Comparison of ENCODE assay signal across 19 mouse cellular contexts in genomic region chr2:49671753-49672500, GRCm38 (mm10). TPM values are rescaled to one million over a fixed set of nuclear protein-coding genes. Genes with fewer than 3 reads are reported as not detected.
DNase-seq lines count a peak whose midpoint lies in the region; ATAC-seq and TF ChIP-seq lines count a peak whose summit lies in the region.
"Had no signal": no experiment of that assay in that cellular context is flagged by ENCODE, and none has a peak within 500 bp of the region (broad histone marks: within the 10 kb centered on the region; RNA-seq: fewer than 3 reads in every experiment).

No protein-coding gene starts in this region.

- no peak overlapping the region for H3K4me2 ChIP-seq in forebrain, postnatal 0 days (ENCODE audit: low read depth)
- no peak overlapping the region for H3K4me2 ChIP-seq in neural tube, embryonic 13.5 days
- H3K4me2 ChIP-seq: embryonic facial prominence, embryonic 15.5 days; heart, embryonic 13.5 days; liver, embryonic 13.5 days; stomach, embryonic 15.5 days had no signal

- no peaks in the 10 kb centered on the region for H3K36me3 ChIP-seq in forebrain, postnatal 0 days (ENCODE audit: insufficient read depth)
- peaks cover 3% of the 10 kb centered on the region for H3K36me3 ChIP-seq in limb, embryonic 10.5 days
- no peaks in the 10 kb centered on the region for H3K36me3 ChIP-seq in neural tube, embryonic 13.5 days
- H3K36me3 ChIP-seq: embryonic facial prominence, embryonic 15.5 days; heart, embryonic 13.5 days; liver, embryonic 13.5 days; stomach, embryonic 15.5 days had no signal

- DNase-seq in layer of hippocampus, adult 2 months (ENCODE audit: low spot score in 2 of 2) = no peak
- DNase-seq in layer of hippocampus, adult 9-10 months (ENCODE audit: low spot score) = no peak
- DNase-seq in forebrain, postnatal 0 days = no peak
- no peak for DNase-seq in limb, embryonic 10.5 days (ENCODE audit: low spot score)
- no peak for DNase-seq in adipocyte (ENCODE audit: low spot score)
- no peak for DNase-seq in thymus, postnatal 10 days (ENCODE audit: low spot score in 2 of 2)
- DNase-seq in embryo, embryonic 9.5 days (ENCODE audit: extremely low spot score) = no peak
- DNase-seq: adrenal gland, postnatal 36 days; heart, postnatal 4 days; kidney, adult 8-10 months; kidney, postnatal 4 days; layer of hippocampus, postnatal 36 days; liver, embryonic 13.5 days had no signal

- peaks cover 23% of the 10 kb centered on the region for H3K4me1 ChIP-seq in forebrain, postnatal 0 days (ENCODE audit: insufficient read depth)
- peaks cover 37% of the 10 kb centered on the region for H3K4me1 ChIP-seq in limb, embryonic 10.5 days
- H3K4me1 ChIP-seq in neural tube, embryonic 13.5 days (replicated peaks) = peaks cover 72% of the 10 kb centered on the region
- H3K4me1 ChIP-seq: heart, embryonic 13.5 days; liver, embryonic 13.5 days; megakaryocyte, embryonic 14.5 days; stomach, embryonic 15.5 days had no signal

- H3K27me3 ChIP-seq in forebrain, postnatal 0 days (ENCODE audit: insufficient read depth, low read length) = no peaks in the 10 kb centered on the region
- no peaks in the 10 kb centered on the region for H3K27me3 ChIP-seq in limb, embryonic 10.5 days (ENCODE audit: low read depth, poor library complexity, severe bottlenecking)
- H3K27me3 ChIP-seq in neural tube, embryonic 13.5 days = no peaks in the 10 kb centered on the region
- H3K27me3 ChIP-seq: embryonic facial prominence, embryonic 15.5 days; heart, embryonic 13.5 days; liver, embryonic 13.5 days; megakaryocyte, embryonic 14.5 days; stomach, embryonic 15.5 days had no signal

- no peak for TF ChIP-seq CTCF in layer of hippocampus, adult 2 months (conservative IDR thresholded peaks at IDR 0.05)
- TF ChIP-seq CTCF in forebrain, postnatal 0 days (IDR thresholded peaks at IDR 0.05; ENCODE audit: low read depth) = no peak

- WGBS in forebrain, postnatal 0 days = 37% methylated on average over 12 of the region's 12 CpGs
- WGBS in limb, embryonic 10.5 days = 45% methylated on average over 12 of the region's 12 CpGs
- 44% methylated on average over 12 of the region's 12 CpGs for WGBS in neural tube, embryonic 13.5 days

- no peaks in the 10 kb centered on the region for H3K9me3 ChIP-seq in forebrain, postnatal 0 days (ENCODE audit: low read length)
- no peaks in the 10 kb centered on the region for H3K9me3 ChIP-seq in limb, embryonic 10.5 days (replicated peaks)
- H3K9me3 ChIP-seq in neural tube, embryonic 13.5 days = no peaks in the 10 kb centered on the region
- H3K9me3 ChIP-seq: embryonic facial prominence, embryonic 15.5 days; heart, embryonic 13.5 days; liver, embryonic 13.5 days; stomach, embryonic 15.5 days had no signal

- peak; percentile 19; the same call in 1 of the 2 replicates for ATAC-seq in forebrain, postnatal 0 days
- peak; percentile 71 for ATAC-seq in neural tube, embryonic 13.5 days (ENCODE audit: low read depth)
- ATAC-seq: activated CD4-positive, CD25-positive, alpha-beta regulatory T cell, adult 4 months had no signal

- H3K27ac ChIP-seq in layer of hippocampus, adult 2 months = peak overlapping the region; percentile 86
- peak overlapping the region; percentile 72 for H3K27ac ChIP-seq in forebrain, postnatal 0 days (ENCODE audit: low read depth, low read length)
- H3K27ac ChIP-seq in limb, embryonic 10.5 days = peak overlapping the region; percentile 38; the same call in 1 of the 2 replicates
- H3K27ac ChIP-seq in neural tube, embryonic 13.5 days (replicated peaks) = peak overlapping the region; percentile 86
- H3K27ac ChIP-seq: embryonic facial prominence, embryonic 15.5 days; heart, embryonic 13.5 days; liver, embryonic 13.5 days; stomach, embryonic 15.5 days had no signal

- no peak overlapping the region for H3K9ac ChIP-seq in forebrain, postnatal 0 days
- no peak overlapping the region for H3K9ac ChIP-seq in neural tube, embryonic 13.5 days
- H3K9ac ChIP-seq: embryonic facial prominence, embryonic 15.5 days; heart, embryonic 13.5 days; liver, embryonic 13.5 days; stomach, embryonic 15.5 days had no signal

- no peak overlapping the region for H3K4me3 ChIP-seq in layer of hippocampus, adult 2 months
- H3K4me3 ChIP-seq in forebrain, postnatal 0 days (ENCODE audit: low read depth, low read length) = no peak overlapping the region
- no peak overlapping the region for H3K4me3 ChIP-seq in limb, embryonic 10.5 days
- no peak overlapping the region for H3K4me3 ChIP-seq in neural tube, embryonic 13.5 days
- H3K4me3 ChIP-seq: embryonic facial prominence, embryonic 15.5 days; heart, embryonic 13.5 days; liver, embryonic 13.5 days; megakaryocyte, embryonic 14.5 days; stomach, embryonic 15.5 days had no signal

RNA-seq across cellular contexts. Expression of gene Kif5c, which starts 52.8 kb away (rescaled TPM):
- 100 to 1,000 TPM; 467 to 553 TPM for total RNA-seq in layer of hippocampus, adult 2 months (2021)
- 349 and 408 TPM in 2 replicates for total RNA-seq in forebrain, postnatal 0 days (2014; rRNA removed)
- polyA plus RNA-seq in forebrain, postnatal 0 days (2015; fragmentation: Nextera tagmentation; extraction: Ambion mirVana) = 112 and 163 TPM in 2 replicates
- polyA plus RNA-seq in limb, embryonic 10.5 days (2016; fragmentation: Nextera tagmentation; extraction: Ambion mirVana) = 13.8 and 14.5 TPM in 2 replicates
- 181 and 182 TPM in 2 replicates for polyA plus RNA-seq in neural tube, embryonic 13.5 days (2015; fragmentation: Nextera tagmentation; extraction: Ambion mirVana)
